ENCODE assay signal across 21 mouse cellular contexts in genomic region chr2:18107561-18107960, GRCm38 (mm10).
"Had no signal": no experiment of that assay in that cellular context is flagged by ENCODE, and none has a peak within 500 bp of the region (broad histone marks: within the 10 kb centered on the region; RNA-seq: fewer than 3 reads in every experiment).

No protein-coding gene starts in this region.

- H3K27me3 ChIP-seq: liver, embryonic 15.5 days; lung, embryonic 15.5 days; midbrain, embryonic 12.5 days; neural tube, embryonic 13.5 days; neural tube, embryonic 15.5 days had no signal

- H3K27ac ChIP-seq: liver, embryonic 15.5 days; lung, embryonic 15.5 days; midbrain, embryonic 10.5 days; midbrain, embryonic 12.5 days; neural tube, embryonic 13.5 days; neural tube, embryonic 15.5 days had no signal

- H3K9ac ChIP-seq: liver, embryonic 15.5 days; liver, postnatal 0 days; lung, embryonic 15.5 days; midbrain, embryonic 12.5 days; neural tube, embryonic 13.5 days; neural tube, embryonic 15.5 days had no signal

- H3K4me2 ChIP-seq: liver, embryonic 15.5 days; lung, embryonic 15.5 days; midbrain, embryonic 12.5 days; neural tube, embryonic 13.5 days; neural tube, embryonic 15.5 days had no signal

- H3K4me1 ChIP-seq: liver, embryonic 15.5 days; lung, embryonic 15.5 days; midbrain, embryonic 10.5 days; midbrain, embryonic 12.5 days; neural tube, embryonic 13.5 days; neural tube, embryonic 15.5 days had no signal

- H3K9me3 ChIP-seq: liver, embryonic 15.5 days; lung, embryonic 15.5 days; midbrain, embryonic 10.5 days; midbrain, embryonic 12.5 days; neural tube, embryonic 13.5 days; neural tube, embryonic 15.5 days had no signal

- ATAC-seq: liver, postnatal 0 days; lung, postnatal 0 days; midbrain, embryonic 16.5 days had no signal

- DNase-seq: liver, postnatal 0 days; lung, adult 2 months; lung, postnatal 14 days; lung, postnatal 4 days; midbrain, embryonic 14.5 days; right cerebral cortex, adult 18-20 months; right cerebral cortex, postnatal 25 days; right cerebral cortex, postnatal 4 days; spleen, adult 18-20 months; thymus, adult 18-20 months; thymus, postnatal 14 days; thymus, postnatal 36 days had no signal

- H3K4me3 ChIP-seq: liver, embryonic 15.5 days; lung, embryonic 15.5 days; midbrain, embryonic 10.5 days; midbrain, embryonic 12.5 days; myocyte; neural tube, embryonic 13.5 days; neural tube, embryonic 15.5 days had no signal
